Mouse (Mus musculus) ES-E14 (cell line): ENCODE results near the gene Snapin.

Experiments
- CHD2 ChIP-seq: IDR thresholded peaks from 2 replicates; pipeline ENCODE4 v1.6.1; 2014; ENCODE audit warnings: mild to moderate bottlenecking, low read depth, low read length, inconsistent platforms
- ZC3H11A ChIP-seq: IDR thresholded peaks from 2 replicates; pipeline ENCODE4 v1.6.1; 2012; ENCODE audit warnings: low read depth, mild to moderate bottlenecking, inconsistent platforms, low read length, borderline replicate concordance

- no peak for TF ChIP-seq ZC3H11A
- TF ChIP-seq CHD2 = no peak
These were observed 14.4 kb upstream of the Snapin start for GRCm38 (mm10) chr3:90505216-90505615.
